Mouse (Mus musculus) heart, adult 2 months (tissue): ENCODE measurements around the gene Adi1.

Experiments
- CTCF ChIP-seq: fragments of 200-600 bp; IDR thresholded peaks from 2 replicates; pipeline ENCODE4 v1.8.1; 2022; ENCODE audit warnings: antibody characterized with exemption, mild to moderate bottlenecking, moderate library complexity
- POLR2A ChIP-seq: fragments of 200-500 bp; IDR thresholded peaks from 2 replicates; pipeline ENCODE4 v1.6.1; 2011; ENCODE audit warnings: mild to moderate bottlenecking, low read depth, low read length, control low read depth; ENCODE audit not compliant: insufficient read depth

DNA sequence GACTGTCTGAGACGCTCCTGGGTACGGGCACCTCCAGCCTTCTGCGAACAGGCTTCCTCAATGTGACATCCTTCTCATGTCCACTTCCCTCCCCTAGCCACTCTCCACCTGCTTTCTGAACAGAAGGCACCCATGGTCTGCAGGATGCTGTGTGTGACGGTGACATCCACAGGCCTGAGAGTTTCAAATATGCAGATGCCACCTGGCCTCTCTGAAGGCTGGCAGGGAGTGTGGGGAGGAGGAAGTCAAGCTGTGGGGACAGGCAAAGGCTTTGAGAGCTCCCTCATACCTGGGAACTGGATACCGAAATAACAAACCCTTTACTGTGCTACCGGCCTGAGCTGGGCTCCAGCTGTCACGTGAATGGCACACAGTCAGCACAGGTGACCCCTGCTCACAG is 19.7 kb downstream of the Adi1 start:
- TF ChIP-seq CTCF = no peak
- TF ChIP-seq POLR2A = no peak
